Mouse (Mus musculus) heart, postnatal 0 days (tissue): ENCODE data around the gene Sod2. TPM values are rescaled to one million over a fixed set of nuclear protein-coding genes. Genes with fewer than 3 reads are reported as not detected.
"Not testable (repeated sequence)": the region's sequence is repeated elsewhere in the genome, so short reads cannot be mapped to it uniquely, and the experiment has no call there.

Experiments
- ATAC-seq: fragments of 200-750 bp; cut with Nextera tagmentation; 2 replicates; pipeline ENCODE4 v1.8.0; 2017; ENCODE audit warnings: low read depth, moderate number of reproducible peaks, moderate library complexity; ENCODE audit not compliant: insufficient read depth
- DNase-seq: peaks from one replicate; pipeline ENCODE4 v3.0.0-alpha.2; 2016; ENCODE audit warnings: low spot score
- H3K27ac ChIP-seq: fragments of 300-500 bp; sonication (generic); 2 replicates; pipeline ENCODE4 v1.5.1; 2014; ENCODE audit warnings: low read depth, mild to moderate bottlenecking
- H3K27me3 ChIP-seq: fragments of 300-500 bp; sonication (generic); 2 replicates; pipeline ENCODE4 v1.6.1; 2014; ENCODE audit warnings: low read length, mixed read lengths; ENCODE audit not compliant: control insufficient read depth, insufficient read depth
- H3K36me3 ChIP-seq: fragments of 300-500 bp; sonication (generic); replicated peaks from 2 replicates; pipeline ENCODE4 v1.6.1; 2014; ENCODE audit warnings: low read length, mixed read lengths; ENCODE audit not compliant: control insufficient read depth, insufficient read depth
- H3K4me1 ChIP-seq: fragments of 300-500 bp; sonication (generic); 2 replicates; pipeline ENCODE4 v1.6.1; 2014; ENCODE audit warnings: antibody characterized with exemption; ENCODE audit not compliant: control insufficient read depth, insufficient read depth
- H3K4me2 ChIP-seq: fragments of 300-500 bp; sonication (generic); 2 replicates; pipeline ENCODE4 v1.6.1; 2014; ENCODE audit warnings: low read depth, mild to moderate bottlenecking, low read length, moderate library complexity
- H3K4me3 ChIP-seq: fragments of 300-500 bp; sonication (generic); 2 replicates; pipeline ENCODE4 v1.5.1; 2014; ENCODE audit warnings: low read depth, low read length
- H3K9ac ChIP-seq: fragments of 300-500 bp; sonication (generic); replicated peaks from 2 replicates; pipeline ENCODE4 v1.6.1; 2014; ENCODE audit warnings: low read depth, low read length, mixed read lengths
- H3K9me3 ChIP-seq: fragments of 300-500 bp; sonication (generic); replicated peaks from 2 replicates; pipeline ENCODE4 v1.6.1; 2016; ENCODE audit warnings: low read length; ENCODE audit not compliant: control insufficient read depth
- CTCF ChIP-seq: IDR thresholded peaks from 2 replicates; pipeline ENCODE4 v1.5.1; 2016; ENCODE audit warnings: antibody characterized with exemption, control low read depth, low read depth
- EP300 ChIP-seq: IDR thresholded peaks from 2 replicates; pipeline ENCODE4 v1.6.1; 2016; ENCODE audit warnings: antibody characterized with exemption, low read depth
- WGBS: fragments of 180-500 bp; shearing (Covaris S2); extraction: QIAGEN DNeasy Blood & Tissue Kit; methylation state at CpG from one replicate; pipeline ENCODE4 v1.1.7; 2014; 5-methylcytosine and 5-hydroxymethylcytosine counted together
- polyA plus RNA-seq: library from polyadenylated mRNA; unstranded; fragments of >200 nt; fragmentation: Nextera tagmentation; extraction: Ambion mirVana; gene quantifications from 2 replicates; pipeline ENCODE4 v1.2.1, GENCODE M21; 2015
- total RNA-seq: library from RNA; depleted of rRNA; stranded (reverse); fragments of >200 nt; gene quantifications from 2 replicates; pipeline ENCODE4 v1.2.3, GENCODE M21; 2014; ENCODE audit warnings: low replicate concordance

Sod2 gene
- total and polyA plus RNA-seq, 2 experiments from 2014 or later = 951 to 977 TPM

- ATAC-seq = no peak
These were observed 28.1 kb upstream of the Sod2 start for GRCm38 (mm10) chr17:12978546-12978945.

GRCm38 (mm10) chr17:12983988-12984387, 22.7 kb upstream of the Sod2 start:
- no peak overlapping the region for H3K4me2 ChIP-seq
- no peak for DNase-seq
- TF ChIP-seq EP300 (no peak), CTCF (no peak)
- ATAC-seq = no peak
- 51% methylated on average over 2 of the region's 2 CpGs for WGBS
- H3K9ac ChIP-seq = no peak overlapping the region
- peaks cover 56% of the 10 kb centered on the region for H3K36me3 ChIP-seq
- H3K4me3 ChIP-seq = no peak overlapping the region
- no peak overlapping the region for H3K27ac ChIP-seq
- H3K4me1 ChIP-seq = no peaks in the 10 kb centered on the region; the same call in 1 of the 2 replicates
- H3K27me3 ChIP-seq = no peaks in the 10 kb centered on the region
- H3K9me3 ChIP-seq = no peaks in the 10 kb centered on the region

More at GRCm38 (mm10) chr17:12978546-12978945, 28.1 kb upstream of the Sod2 start:
- TF ChIP-seq EP300 (no peak), CTCF (no peak)
- H3K4me2 ChIP-seq = no peak overlapping the region
- no peak overlapping the region for H3K4me3 ChIP-seq
- H3K9ac ChIP-seq = no peak overlapping the region
- H3K27ac ChIP-seq = no peak overlapping the region
- no peaks in the 10 kb centered on the region for H3K9me3 ChIP-seq
- no peaks in the 10 kb centered on the region for H3K27me3 ChIP-seq
- H3K4me1 ChIP-seq = no peaks in the 10 kb centered on the region
- WGBS = 94% methylated on average over 1 of the region's 1 CpGs
- peaks cover 78% of the 10 kb centered on the region for H3K36me3 ChIP-seq
- DNase-seq = no peak

- not testable (repeated sequence) for DNase-seq, ATAC-seq
- WGBS = 92% methylated on average over 8 of the region's 8 CpGs
These were observed 18.6 kb upstream of the Sod2 start for GRCm38 (mm10) chr17:12988096-12988495.

GRCm38 (mm10) chr17:12990567-12991145, 16.0 kb upstream of the Sod2 start:
- Histone ChIP-seq H3K9me3 (no peaks in the 10 kb centered on the region), H3K4me3 (peak overlapping the region; percentile 98), H3K4me1 (peaks cover 12% of the 10 kb centered on the region), H3K36me3 (0 out of 2 replicates have a peak, but pooled peaks cover 4% of the 10 kb centered on the region), H3K9ac (peak overlapping the region; percentile 100), H3K27ac (peak overlapping the region; percentile 100), H3K4me2 (peak overlapping the region; percentile 82), H3K27me3 (no peaks in the 10 kb centered on the region)
- ATAC-seq (no peak), DNase-seq (no peak)
- TF ChIP-seq EP300 (no peak), CTCF (no peak)
- 38% methylated on average over 8 of the region's 8 CpGs for WGBS

More at GRCm38 (mm10) chr17:12988096-12988495, 18.6 kb upstream of the Sod2 start:
- H3K9ac ChIP-seq, H3K27me3 ChIP-seq, H3K9me3 ChIP-seq, H3K4me2 ChIP-seq, H3K27ac ChIP-seq, H3K4me3 ChIP-seq: not testable (repeated sequence)
- Histone ChIP-seq H3K36me3 (peaks cover 22% of the 10 kb centered on the region), H3K4me1 (peaks cover 12% of the 10 kb centered on the region)

- TF ChIP-seq EP300 = no peak
- TF ChIP-seq CTCF = no peak
- peak overlapping the region; percentile 82 for H3K4me2 ChIP-seq
- 0 out of 2 replicates have a peak, but pooled peaks cover 4% of the 10 kb centered on the region for H3K36me3 ChIP-seq
- peak overlapping the region; percentile 100 for H3K9ac ChIP-seq
- ATAC-seq = no peak
- H3K27ac ChIP-seq = peak overlapping the region; percentile 100
- H3K4me3 ChIP-seq = peak overlapping the region; percentile 98
- no peaks in the 10 kb centered on the region for H3K27me3 ChIP-seq
- no peaks in the 10 kb centered on the region for H3K9me3 ChIP-seq
- H3K4me1 ChIP-seq = peaks cover 12% of the 10 kb centered on the region
- peak; percentile 10 for DNase-seq
- 2% methylated on average over 12 of the region's 12 CpGs for WGBS
These were observed 15.4 kb upstream of the Sod2 start for GRCm38 (mm10) chr17:12991194-12991634.
